Mouse (Mus musculus) erythroblast, embryonic 14.5 days (primary cell): ENCODE measurements around the gene Ndst2.

Experiments
- GATA1 ChIP-seq: IDR thresholded peaks from 2 replicates; pipeline ENCODE4 v1.6.1; 2012; ENCODE audit warnings: low read length, inconsistent platforms, mixed read lengths
- TAL1 ChIP-seq: IDR thresholded peaks from 3 replicates; pipeline ENCODE4 v1.6.1; 2012; ENCODE audit warnings: low read length, inconsistent platforms, mixed read lengths

- TF ChIP-seq TAL1 (no peak), GATA1 (no peak)
Measured at GRCm38 (mm10) chr14:20768581-20768980, 34.2 kb upstream of the Ndst2 start.
